Mouse (Mus musculus) spleen, postnatal 10 days (tissue): Measurements from ENCODE around the gene Traf6.

Experiments used
- DNase-seq, 2 experiments: peaks; one replicate each; pipeline ENCODE4 v3.0.0; 2021 to 2022; ENCODE audit warnings: low spot score in 2 of 2

Gene Traf6

GRCm38 (mm10) chr2:101678236-101679021 is at the start of gene Traf6:
Gene Traf6 (plus strand): TSS chr2:101678429.
- peak; percentile 71 to 91 for DNase-seq

- no peak for DNase-seq
These were observed 39.0 kb upstream of the Traf6 start for GRCm38 (mm10) chr2:101638979-101639839.

GRCm38 (mm10) chr2:101639840-101640350 is 38.3 kb upstream of the Traf6 start:
- no peak for DNase-seq

GRCm38 (mm10) chr2:101645841-101646240 is 32.4 kb upstream of the Traf6 start:
- DNase-seq, result no peak

- no peak for DNase-seq
These were observed 29.9 kb upstream of the Traf6 start for GRCm38 (mm10) chr2:101648361-101648760.

- DNase-seq, result no peak
These were observed 29.0 kb upstream of the Traf6 start, which contains the start of the genes Rag1 and B230118H07Rik for GRCm38 (mm10) chr2:101649114-101649671. Gene Rag1 (minus strand): TSS chr2:101649501. Gene B230118H07Rik (minus strand): TSS chr2:101649532.

GRCm38 (mm10) chr2:101650446-101650845 is 27.8 kb upstream of the Traf6 start:
- DNase-seq, result no peak

- DNase-seq, result no peak
These were observed 25.9 kb upstream of the Traf6 start for GRCm38 (mm10) chr2:101652204-101652920.

GRCm38 (mm10) chr2:101652921-101653597 is 25.2 kb upstream of the Traf6 start:
- DNase-seq, result peak; percentile 37 to 83

GRCm38 (mm10) chr2:101660536-101660935 is 17.7 kb upstream of the Traf6 start:
- no peak for DNase-seq

GRCm38 (mm10) chr2:101665058-101665702 is 13.0 kb upstream of the Traf6 start:
- peak; percentile 20 to 69 for DNase-seq

GRCm38 (mm10) chr2:101665703-101666092 is 12.5 kb upstream of the Traf6 start:
- no peak for DNase-seq

- no peak for DNase-seq
These were observed 9.5 kb upstream of the Traf6 start for GRCm38 (mm10) chr2:101668751-101669150.

- no peak for DNase-seq
These were observed 4.7 kb upstream of the Traf6 start for GRCm38 (mm10) chr2:101673547-101673946.

- peak; percentile 9 to 18 for DNase-seq
These were observed 1.0 kb downstream of the Traf6 start for GRCm38 (mm10) chr2:101679164-101679784.

GRCm38 (mm10) chr2:101684421-101684820 is 6.2 kb downstream of the Traf6 start:
- no peak for DNase-seq

- DNase-seq, result no peak
These were observed 9.8 kb downstream of the Traf6 start for GRCm38 (mm10) chr2:101688011-101688410.

GRCm38 (mm10) chr2:101690252-101690827 is 12.1 kb downstream of the Traf6 start:
- no peak for DNase-seq

- no peak for DNase-seq
These were observed 14.8 kb downstream of the Traf6 start for GRCm38 (mm10) chr2:101693043-101693442.
